Mouse (Mus musculus): ENCODE data around the gene Lcn12.

DNA sequence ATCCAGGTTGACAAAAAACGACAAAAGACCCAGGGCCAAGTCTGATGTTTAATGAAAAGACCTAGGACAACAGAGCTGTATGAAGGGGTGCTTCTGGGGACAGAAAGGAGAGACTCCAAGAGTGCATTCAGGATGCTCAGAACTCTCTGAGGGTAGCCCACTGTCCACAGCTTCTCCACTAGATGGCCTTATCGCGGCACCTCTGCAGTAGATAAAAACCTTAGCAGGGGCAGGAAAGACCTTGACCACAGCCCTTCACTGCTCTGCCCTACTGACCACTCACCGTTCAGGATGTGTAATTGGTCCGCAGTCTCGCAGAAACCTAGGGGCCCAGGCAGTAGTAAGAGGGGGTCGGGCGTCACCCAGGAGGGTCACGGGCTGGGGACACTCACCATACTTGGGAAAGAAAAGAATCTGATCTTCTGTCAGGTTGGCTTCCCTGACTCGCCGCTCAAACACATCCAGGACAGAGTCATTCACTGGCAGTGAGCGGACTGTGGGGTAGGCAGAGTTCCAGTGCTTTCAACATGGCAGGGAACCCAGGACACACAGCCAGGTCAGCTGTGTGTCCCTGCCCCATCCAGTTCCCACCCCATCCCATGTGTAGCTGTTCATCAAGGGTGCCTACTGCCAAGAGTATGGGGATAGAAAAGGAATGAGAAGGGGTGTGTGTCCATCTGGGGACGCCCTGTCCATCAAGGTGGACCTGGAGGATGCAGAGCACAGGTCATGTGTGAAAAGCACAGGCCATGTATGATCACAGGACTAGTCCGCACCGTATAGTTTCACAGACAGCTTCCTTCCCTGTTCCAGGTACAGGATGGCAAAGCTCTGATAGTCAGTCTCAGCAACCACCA lies 5.1 kb upstream of the Lcn12 start:
- TF ChIP-seq CTCF (IDR thresholded peaks at IDR 0.05; ENCODE audit: low read depth, low read length) (no peak), POLR2A (IDR thresholded peaks at IDR 0.05; ENCODE audit: extremely low read depth, insufficient read depth, low read length) (no peak)

All from liver, adult 2 months (tissue).